Mouse (Mus musculus) liver, embryonic 14.5 days (tissue): Measurements from ENCODE around the gene Uvrag. TPM values are rescaled to one million over a fixed set of nuclear protein-coding genes. Genes with fewer than 3 reads are reported as not detected.

Experiments
- ATAC-seq: fragments of 200-750 bp; cut with Nextera tagmentation; 2 replicates; pipeline ENCODE4 v1.8.0; 2017; ENCODE audit warnings: moderate number of reproducible peaks, mild to moderate bottlenecking, moderate library complexity; ENCODE audit not compliant: insufficient read depth
- DNase-seq, 3 experiments: peaks; one replicate each; pipeline ENCODE4 v3.0.0-alpha.2; 2012 to 2013; ENCODE audit warnings: low read depth in 3 of 3, low spot score in 3 of 3
- H3K27ac ChIP-seq: fragments of 300-500 bp; sonication (generic); 2 replicates; pipeline ENCODE4 v1.5.1; 2014; ENCODE audit warnings: moderate library complexity, mild to moderate bottlenecking, control low read depth, inconsistent platforms
- H3K27me3 ChIP-seq: fragments of 300-500 bp; sonication (generic); 2 replicates; pipeline ENCODE4 v1.6.1; 2014; ENCODE audit warnings: mild to moderate bottlenecking, low read length, moderate library complexity; ENCODE audit not compliant: control insufficient read depth, insufficient read depth
- H3K36me3 ChIP-seq: fragments of 300-500 bp; sonication (generic); replicated peaks from 2 replicates; pipeline ENCODE4 v1.6.1; 2014; ENCODE audit warnings: low read depth; ENCODE audit not compliant: control insufficient read depth, insufficient read depth
- H3K4me1 ChIP-seq, 2 experiments: fragments of 200-500 bp in 1 of 2; fragments of 300-500 bp in 1 of 2; sonication (generic) in 1 of 2; replicated peaks; 2 replicates each; pipeline ENCODE4 v1.6.1; 2012 to 2014; ENCODE audit warnings: antibody characterized with exemption in 1 of 2, inconsistent platforms in 1 of 2, low read length in 1 of 2; ENCODE audit not compliant: control insufficient read depth in 2 of 2, insufficient read depth in 2 of 2
- H3K4me2 ChIP-seq: fragments of 300-500 bp; sonication (generic); 2 replicates; pipeline ENCODE4 v1.6.1; 2014; ENCODE audit warnings: low read depth, mild to moderate bottlenecking, control low read depth, moderate library complexity
- H3K4me3 ChIP-seq, 2 experiments: fragments of 200-500 bp in 1 of 2; fragments of 300-500 bp in 1 of 2; sonication (generic) in 1 of 2; 2 replicates each; pipeline ENCODE4 v1.5.1; 2012 to 2014; ENCODE audit warnings: low read depth in 2 of 2, low read length in 2 of 2, mild to moderate bottlenecking in 2 of 2, control low read depth in 1 of 2, inconsistent platforms in 1 of 2, moderate library complexity in 1 of 2; ENCODE audit not compliant: insufficient read depth in 1 of 2
- H3K9ac ChIP-seq: fragments of 300-500 bp; sonication (generic); replicated peaks from 2 replicates; pipeline ENCODE4 v1.6.1; 2014; ENCODE audit warnings: mild to moderate bottlenecking, control low read depth, moderate library complexity
- H3K9me3 ChIP-seq: fragments of 300-500 bp; sonication (generic); 2 replicates; pipeline ENCODE4 v1.6.1; 2016; ENCODE audit warnings: low read length, mixed read lengths; ENCODE audit not compliant: control insufficient read depth
- CTCF ChIP-seq: IDR thresholded peaks from 2 replicates; pipeline ENCODE4 v1.5.1; 2016; ENCODE audit warnings: antibody characterized with exemption, low read depth, control low read depth
- EP300 ChIP-seq: IDR thresholded peaks from 2 replicates; pipeline ENCODE4 v1.6.1; 2016; ENCODE audit warnings: antibody characterized with exemption, low read depth
- WGBS: fragments of 180-500 bp; shearing (Covaris S2); extraction: QIAGEN DNeasy Blood & Tissue Kit; methylation state at CpG from one replicate; pipeline ENCODE4 v1.1.7; 2014; ENCODE audit not compliant: insufficient replicate concordance; 5-methylcytosine and 5-hydroxymethylcytosine counted together
- polyA plus RNA-seq, 2 experiments: library from polyadenylated mRNA; depleted of rRNA in 1 of 2; stranded (reverse) in 1 of 2; unstranded in 1 of 2; fragments of >200 nt; fragmentation: Nextera tagmentation in 1 of 2; extraction: Ambion mirVana in 1 of 2; gene quantifications; 2 replicates each; pipeline versions ENCODE4 v1.2.1 to v1.2.3; 2012 to 2014

The Uvrag gene
- polyA plus RNA-seq, 2 experiments: 3.9 to 5.7 TPM

DNA sequence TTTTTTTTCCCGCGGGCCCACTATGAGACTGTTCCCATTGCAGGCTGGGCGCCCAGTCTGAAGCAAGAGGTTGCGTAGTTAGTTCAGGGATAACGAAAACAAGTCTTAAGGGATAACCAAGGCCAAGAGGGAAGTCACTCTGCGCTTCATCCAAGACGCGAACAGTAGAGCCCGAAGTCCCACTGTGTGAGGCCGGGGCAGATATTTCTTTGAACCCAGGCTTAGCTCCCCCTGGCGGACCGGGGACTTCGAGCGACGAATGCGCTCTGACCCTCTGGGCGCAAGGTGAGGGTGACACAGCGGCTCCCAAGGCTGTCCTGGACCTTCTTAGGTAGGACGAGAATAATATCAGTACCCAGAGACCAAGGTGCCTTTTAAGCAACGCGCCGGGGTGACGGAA lies 304.3 kb downstream of the Uvrag start:
- 2% methylated on average over 23 of the region's 23 CpGs for WGBS
- H3K4me2 ChIP-seq: peak overlapping the region; percentile 49; the same call in 1 of the 2 replicates
- no peaks in the 10 kb centered on the region for H3K4me1 ChIP-seq
- H3K27ac ChIP-seq: no peak overlapping the region
- no peaks in the 10 kb centered on the region for H3K36me3 ChIP-seq
- DNase-seq (no peak), ATAC-seq (no peak)
- no peak overlapping the region for H3K9ac ChIP-seq
- H3K4me3 ChIP-seq: no peak overlapping the region
- peaks cover 93% of the 10 kb centered on the region for H3K27me3 ChIP-seq
- no peaks in the 10 kb centered on the region for H3K9me3 ChIP-seq
- TF ChIP-seq EP300 (no peak), CTCF (peak; percentile 69)

DNA sequence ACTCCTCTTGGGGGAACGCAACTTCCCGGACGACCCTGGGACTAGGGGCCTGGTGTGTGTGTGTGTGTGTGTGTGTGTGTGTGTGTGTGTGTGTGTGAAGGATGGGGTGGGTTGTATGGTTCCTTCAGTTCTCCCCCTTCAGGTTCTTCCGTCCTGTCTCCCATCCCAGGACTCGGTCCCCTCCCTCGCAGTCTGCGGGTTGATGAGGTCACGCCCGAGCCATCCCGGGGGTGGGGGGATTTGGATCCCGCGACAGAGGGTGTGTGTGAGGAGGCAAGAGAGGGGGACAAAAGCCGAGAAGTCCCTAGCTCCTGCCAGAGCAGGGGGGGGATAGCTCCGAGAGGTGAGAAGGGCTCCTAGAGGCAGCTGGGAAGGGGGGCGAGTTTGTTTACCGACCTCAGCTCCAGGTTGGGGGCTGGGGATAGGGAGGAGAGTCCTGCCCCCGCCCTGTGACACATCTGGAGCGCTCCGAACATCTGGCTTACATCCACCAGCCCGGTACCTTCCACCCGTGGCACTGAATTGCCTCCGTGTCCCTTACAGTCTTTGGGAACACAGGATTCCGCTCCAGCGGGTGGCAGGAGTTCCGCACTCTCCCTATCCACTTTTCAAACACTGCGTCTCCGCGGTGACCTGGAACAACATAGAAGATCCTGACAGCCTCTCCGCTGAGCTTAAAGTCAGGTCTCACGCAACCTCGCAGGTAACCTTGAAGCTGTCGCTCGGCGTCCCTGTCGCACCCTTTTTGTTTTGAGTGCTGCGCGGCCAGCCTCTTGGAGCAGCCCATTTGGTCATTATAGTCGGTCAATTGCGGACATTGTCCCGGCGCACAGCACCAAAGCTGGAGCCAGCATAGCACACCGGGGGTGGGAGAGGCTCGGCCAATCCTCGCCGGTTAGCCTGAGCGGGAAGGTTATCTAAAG lies 305.2 kb downstream of the Uvrag start:
- no peak overlapping the region for H3K27ac ChIP-seq
- WGBS: under 1% methylated on average over 45 of the region's 46 CpGs
- H3K4me2 ChIP-seq: peak overlapping the region; percentile 49
- no peaks in the 10 kb centered on the region for H3K4me1 ChIP-seq
- no peaks in the 10 kb centered on the region for H3K9me3 ChIP-seq
- DNase-seq (no peak), ATAC-seq (no peak)
- TF ChIP-seq CTCF: no peak
- no peak for TF ChIP-seq EP300
- no peaks in the 10 kb centered on the region for H3K36me3 ChIP-seq
- no peak overlapping the region for H3K9ac ChIP-seq
- peak overlapping the region; percentile 27 to 34; a peak in 3 of 4 replicates for H3K4me3 ChIP-seq
- peaks cover 86% of the 10 kb centered on the region for H3K27me3 ChIP-seq

Other genes with a start within 250 kb of the Uvrag start
- gene Dgat2, start 41.6 kb upstream of the Uvrag start, polyA plus RNA-seq (2012; rRNA removed): 44.0 and 50.0 TPM in 2 replicates
- 66.8 and 80.0 TPM in 2 replicates for gene Dgat2, start 41.6 kb upstream of the Uvrag start, polyA plus RNA-seq (2014; fragmentation: Nextera tagmentation; extraction: Ambion mirVana)
- 13.5 and 15.4 TPM in 2 replicates for gene Mogat2, start 97.5 kb upstream of the Uvrag start, polyA plus RNA-seq (2012; rRNA removed)
- gene Mogat2, start 97.5 kb upstream of the Uvrag start, polyA plus RNA-seq (2014; fragmentation: Nextera tagmentation; extraction: Ambion mirVana): 30.3 and 32.9 TPM in 2 replicates
- 0.01 and 0.09 TPM in 2 replicates for gene Map6, start 126.3 kb upstream of the Uvrag start, polyA plus RNA-seq (2012; rRNA removed)
- gene Map6, start 126.3 kb upstream of the Uvrag start, polyA plus RNA-seq (2014; fragmentation: Nextera tagmentation; extraction: Ambion mirVana): 0.05 TPM in 1 of 2 replicates, not detected in the other
- gene Serpinh1, start 212.1 kb upstream of the Uvrag start, polyA plus RNA-seq (2012; rRNA removed): 34.5 and 34.9 TPM in 2 replicates
- gene Serpinh1, start 212.1 kb upstream of the Uvrag start, polyA plus RNA-seq (2014; fragmentation: Nextera tagmentation; extraction: Ambion mirVana): 23.3 and 23.4 TPM in 2 replicates
- gene Gdpd5, start 240.3 kb upstream of the Uvrag start, polyA plus RNA-seq (2012; rRNA removed): 0.81 and 0.90 TPM in 2 replicates
- gene Gdpd5, start 240.3 kb upstream of the Uvrag start, polyA plus RNA-seq (2014; fragmentation: Nextera tagmentation; extraction: Ambion mirVana): 0.85 and 0.94 TPM in 2 replicates